Mouse (Mus musculus) ES-Bruce4 (cell line): ENCODE results near the gene Ldb3. TPM values are rescaled to one million over a fixed set of nuclear protein-coding genes. Genes with fewer than 3 reads are reported as not detected.

Source experiments
- H3K27ac ChIP-seq: 2 replicates; pipeline ENCODE4 v1.5.1; 2012; ENCODE audit warnings: low read length, inconsistent platforms; ENCODE audit not compliant: insufficient read depth
- H3K27me3 ChIP-seq: 2 replicates; pipeline ENCODE4 v1.6.1; 2012; ENCODE audit warnings: mild to moderate bottlenecking, low read length, inconsistent platforms; ENCODE audit not compliant: control insufficient read depth, poor library complexity, insufficient read depth, severe bottlenecking
- H3K36me3 ChIP-seq: 2 replicates; pipeline ENCODE4 v1.6.1; 2012; ENCODE audit warnings: inconsistent platforms, mild to moderate bottlenecking, low read length, moderate library complexity; ENCODE audit not compliant: control insufficient read depth, poor library complexity, insufficient read depth, severe bottlenecking
- H3K4me1 ChIP-seq: one replicate; pipeline ENCODE4 v1.8.1; 2011; ENCODE audit warnings: low read length; ENCODE audit not compliant: control insufficient read depth, insufficient read depth
- H3K4me3 ChIP-seq: 2 replicates; pipeline ENCODE4 v1.5.1; 2011; ENCODE audit warnings: low read depth, mild to moderate bottlenecking, low read length
- H3K9ac ChIP-seq: 2 replicates; pipeline ENCODE4 v1.6.1; 2012; ENCODE audit warnings: low read depth, mild to moderate bottlenecking, inconsistent platforms; ENCODE audit not compliant: poor library complexity, severe bottlenecking
- H3K9me3 ChIP-seq: replicated peaks from 2 replicates; pipeline ENCODE4 v1.6.1; 2012; ENCODE audit warnings: mild to moderate bottlenecking, low read length, inconsistent platforms; ENCODE audit not compliant: control insufficient read depth, poor library complexity, insufficient read depth, severe bottlenecking
- CTCF ChIP-seq: IDR thresholded peaks from one replicate; pipeline ENCODE4 v1.8.1; 2011; ENCODE audit warnings: low read depth, low read length
- EP300 ChIP-seq: IDR thresholded peaks from 2 replicates; pipeline ENCODE4 v1.6.1; 2011; ENCODE audit warnings: low read depth, low read length; ENCODE audit not compliant: insufficient read depth
- POLR2A ChIP-seq: IDR thresholded peaks from one replicate; pipeline ENCODE4 v1.8.1; 2011; ENCODE audit warnings: low read length; ENCODE audit not compliant: insufficient read depth
- polyA plus RNA-seq: library from polyadenylated mRNA; stranded (reverse); fragments of >200 nt; gene quantifications from 2 replicates; pipeline ENCODE4 v1.2.4, GENCODE M21; 2011; ENCODE audit warnings: low read depth; ENCODE audit not compliant: missing spikeins, insufficient read depth, insufficient read length

The Ldb3 gene
- polyA plus RNA-seq, 1 experiment = 4.0 TPM

DNA sequence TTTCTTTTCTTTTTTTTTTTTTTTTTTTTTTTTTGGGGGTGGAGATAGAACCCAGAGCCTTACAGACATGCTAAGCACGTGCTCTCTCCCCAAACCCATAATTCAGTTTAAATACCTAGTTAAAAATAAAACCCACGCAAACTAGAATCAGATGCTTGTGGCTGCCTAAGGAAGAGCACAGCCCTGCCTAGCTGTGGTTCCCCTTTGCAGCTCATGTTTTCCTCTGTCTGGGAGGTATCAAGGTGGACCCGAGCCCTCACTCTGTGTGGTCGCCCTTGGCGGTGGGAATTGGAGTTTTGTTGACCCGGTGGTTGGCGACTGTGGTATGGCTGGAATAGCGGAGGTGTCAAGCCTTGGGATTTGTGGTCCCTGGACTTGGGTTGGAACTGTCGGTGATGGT, 29.5 kb downstream of the Ldb3 start:
- Histone ChIP-seq H3K36me3 (no peaks in the 10 kb centered on the region), H3K4me3 (no peak overlapping the region), H3K9ac (no peak overlapping the region), H3K27ac (no peak overlapping the region), H3K9me3 (no peaks in the 10 kb centered on the region), H3K4me1 (no peaks in the 10 kb centered on the region), H3K27me3 (no peaks in the 10 kb centered on the region)
- no peak for TF ChIP-seq EP300
- no peak for TF ChIP-seq CTCF
- TF ChIP-seq POLR2A = no peak

- no peak overlapping the region for H3K9ac ChIP-seq
- H3K4me3 ChIP-seq = peak overlapping the region; percentile 22; the same call in 1 of the 2 replicates
- no peak overlapping the region for H3K27ac ChIP-seq
These were observed 33.3 kb downstream of the Ldb3 start for GRCm38 (mm10) chr14:34555211-34555610.

GRCm38 (mm10) chr14:34554047-34554446, 34.4 kb downstream of the Ldb3 start:
- H3K9ac ChIP-seq = no peak overlapping the region
- H3K36me3 ChIP-seq = no peaks in the 10 kb centered on the region
- no peak overlapping the region for H3K4me3 ChIP-seq
- H3K4me1 ChIP-seq = no peaks in the 10 kb centered on the region
- no peaks in the 10 kb centered on the region for H3K9me3 ChIP-seq
- no peak overlapping the region for H3K27ac ChIP-seq
- H3K27me3 ChIP-seq = no peaks in the 10 kb centered on the region
- TF ChIP-seq POLR2A (no peak), CTCF (no peak), EP300 (no peak)

More at GRCm38 (mm10) chr14:34555211-34555610, 33.3 kb downstream of the Ldb3 start:
- H3K9me3 ChIP-seq = no peaks in the 10 kb centered on the region
- no peaks in the 10 kb centered on the region for H3K36me3 ChIP-seq
- TF ChIP-seq CTCF (no peak), EP300 (no peak), POLR2A (no peak)
- no peaks in the 10 kb centered on the region for H3K4me1 ChIP-seq
- no peaks in the 10 kb centered on the region for H3K27me3 ChIP-seq

DNA sequence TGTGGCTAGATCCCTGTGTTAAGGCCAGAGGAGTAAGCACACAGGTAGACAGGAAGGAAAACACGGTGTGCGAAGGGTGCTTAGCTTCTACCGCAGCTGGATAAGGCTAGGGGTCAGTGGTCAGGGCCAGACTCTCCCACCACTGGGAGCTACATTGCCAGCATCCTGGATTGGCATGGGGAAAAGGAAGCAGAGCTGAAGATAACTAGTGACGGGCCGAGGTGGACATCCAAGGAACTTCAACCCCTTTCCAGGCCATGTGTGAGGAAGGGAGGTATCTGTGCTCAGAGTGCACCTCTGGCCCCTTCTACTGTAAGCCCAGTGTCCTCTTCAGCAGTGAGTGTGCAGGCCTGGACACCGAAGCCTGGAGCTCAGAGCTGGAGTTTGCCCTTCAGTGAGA, 35.0 kb downstream of the Ldb3 start:
- no peak overlapping the region for H3K4me3 ChIP-seq
- H3K27me3 ChIP-seq = no peaks in the 10 kb centered on the region
- no peaks in the 10 kb centered on the region for H3K9me3 ChIP-seq
- TF ChIP-seq POLR2A = no peak
- no peak for TF ChIP-seq EP300
- TF ChIP-seq CTCF = no peak
- no peak overlapping the region for H3K9ac ChIP-seq
- no peak overlapping the region for H3K27ac ChIP-seq
- H3K36me3 ChIP-seq = no peaks in the 10 kb centered on the region
- H3K4me1 ChIP-seq = no peaks in the 10 kb centered on the region

- Histone ChIP-seq H3K4me1 (no peaks in the 10 kb centered on the region), H3K4me3 (no peak overlapping the region), H3K27me3 (no peaks in the 10 kb centered on the region), H3K36me3 (no peaks in the 10 kb centered on the region), H3K27ac (no peak overlapping the region), H3K9me3 (no peaks in the 10 kb centered on the region), H3K9ac (no peak overlapping the region)
- TF ChIP-seq POLR2A = no peak
- TF ChIP-seq CTCF = no peak
These were observed 36.3 kb downstream of the Ldb3 start for GRCm38 (mm10) chr14:34552226-34552625.

DNA sequence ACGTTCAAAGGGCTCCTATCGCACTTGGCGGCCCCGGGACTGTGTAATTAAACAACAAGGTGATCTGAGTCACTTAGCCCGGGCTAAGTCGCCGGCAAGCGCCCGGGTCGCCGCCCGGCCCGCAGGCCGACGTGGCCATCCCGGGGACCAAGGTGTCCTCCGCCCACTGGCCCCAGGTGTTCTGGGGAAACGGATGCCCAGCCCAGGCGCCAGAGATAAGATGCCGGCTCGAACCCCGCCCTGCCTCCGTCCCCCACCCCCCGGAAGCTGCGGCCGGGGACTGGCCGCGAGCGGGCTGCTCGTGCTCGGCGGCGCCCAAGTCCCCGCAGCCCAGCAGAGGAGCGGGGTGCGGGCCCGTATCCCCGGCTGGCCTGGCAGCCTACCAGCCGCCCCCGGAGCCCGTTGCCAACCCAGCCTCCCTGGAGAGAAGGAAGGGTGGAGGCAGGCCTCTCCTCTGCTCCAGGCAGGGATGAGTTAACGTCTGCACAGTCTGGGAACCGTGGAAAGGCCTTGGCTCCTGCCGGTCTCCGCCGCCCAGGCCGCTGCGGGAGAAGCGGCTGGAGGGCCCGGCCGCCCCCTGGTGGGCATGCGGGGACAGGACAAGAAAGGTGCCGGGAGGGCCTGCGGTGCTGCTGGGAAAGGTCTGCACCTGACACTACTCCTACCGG, 39.3 kb downstream of the Ldb3 start:
- TF ChIP-seq CTCF (peak; percentile 66), POLR2A (no peak), EP300 (0 out of 2 replicates have a peak, but pooled peaks have one; percentile 38)
- peak overlapping the region; percentile 93 for H3K9ac ChIP-seq
- H3K9me3 ChIP-seq = no peaks in the 10 kb centered on the region
- peak overlapping the region; percentile 95 for H3K27ac ChIP-seq
- H3K27me3 ChIP-seq = no peaks in the 10 kb centered on the region
- no peaks in the 10 kb centered on the region for H3K36me3 ChIP-seq
- peak overlapping the region; percentile 77 for H3K4me3 ChIP-seq
- H3K4me1 ChIP-seq = no peaks in the 10 kb centered on the region
